Mouse (Mus musculus) adrenal gland, postnatal 25 days (tissue): Measurements from ENCODE around the gene Gm3336. TPM values are rescaled to one million over a fixed set of nuclear protein-coding genes. Genes with fewer than 3 reads are reported as not detected.

Experiments
- DNase-seq: peaks from one replicate; pipeline ENCODE4 v3.0.0; 2021; ENCODE audit warnings: mixed read lengths
- total RNA-seq: library from RNA; stranded (reverse); gene quantifications from 2 replicates; pipeline ENCODE4 v1.2.3, GENCODE M21; 2021

The Gm3336 gene
- total RNA-seq, 1 experiment from 2014 or later, result not detected

GRCm38 (mm10) chr8:70747211-70747890, 29.0 kb downstream of the Gm3336 start:
- no peak for DNase-seq

DNA sequence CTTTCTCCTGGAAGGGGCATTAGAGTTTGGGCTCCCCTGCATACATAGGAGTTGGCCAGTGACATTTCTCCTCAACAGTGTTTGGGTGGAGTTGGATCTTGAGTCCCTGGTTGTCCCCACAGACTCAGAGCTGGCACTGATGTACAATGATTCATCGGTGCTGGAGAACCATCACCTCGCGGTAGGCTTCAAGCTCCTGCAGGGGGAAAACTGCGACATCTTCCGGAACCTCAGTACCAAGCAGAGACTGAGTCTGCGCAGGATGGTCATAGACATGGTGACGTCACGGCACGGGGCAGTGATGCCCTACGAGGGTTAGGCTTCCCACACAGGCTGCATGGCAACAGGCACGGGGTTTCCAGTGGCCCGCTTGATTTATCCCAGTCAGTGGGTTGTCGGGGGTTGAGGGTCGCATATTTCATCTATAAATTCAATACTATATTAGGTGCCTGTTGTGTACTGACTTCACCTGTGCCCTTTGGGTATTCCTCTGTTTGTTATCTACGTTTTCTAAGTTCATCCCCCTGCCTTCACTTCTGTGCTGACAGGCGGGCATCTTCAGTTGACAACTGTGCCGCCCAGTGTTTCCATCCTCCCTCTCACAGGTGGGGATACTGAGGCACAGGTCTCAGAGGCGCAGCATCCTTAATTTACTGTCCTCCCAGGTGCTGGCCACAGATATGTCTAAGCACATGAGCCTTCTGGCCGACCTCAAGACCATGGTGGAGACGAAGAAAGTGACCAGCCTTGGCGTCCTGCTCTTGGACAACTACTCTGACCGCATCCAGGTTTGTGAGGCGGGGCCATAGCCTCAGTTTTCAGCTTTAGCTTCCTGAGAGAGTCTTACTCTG, 30.1 kb downstream of the Gm3336 start:
- DNase-seq, result no peak

DNA sequence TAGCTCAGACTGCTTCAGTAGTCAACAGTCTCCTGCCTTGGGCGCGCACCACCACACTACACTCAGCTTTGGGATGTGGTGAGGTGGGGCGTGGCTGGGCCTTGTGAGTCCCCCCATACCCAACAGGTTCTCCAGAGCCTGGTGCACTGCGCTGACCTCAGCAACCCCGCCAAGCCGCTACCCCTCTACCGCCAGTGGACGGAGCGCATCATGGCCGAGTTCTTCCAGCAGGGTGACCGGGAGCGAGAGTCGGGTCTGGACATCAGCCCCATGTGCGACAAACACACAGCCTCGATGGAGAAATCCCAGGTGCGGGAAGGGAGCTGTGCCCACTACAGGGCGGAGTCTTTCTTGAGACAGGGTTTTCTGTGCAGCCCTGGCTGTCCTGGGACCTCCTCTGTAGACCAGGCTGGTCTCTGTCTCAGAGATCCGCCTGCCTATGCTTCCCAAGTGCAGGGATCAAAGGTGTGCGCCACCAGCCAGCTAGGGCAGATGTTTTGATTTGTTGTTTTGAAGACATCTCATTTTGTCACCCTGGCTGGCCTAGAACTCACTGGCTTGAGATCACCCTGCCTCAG, 30.8 kb downstream of the Gm3336 start:
- DNase-seq, result no peak

GRCm38 (mm10) chr8:70750128-70750680, 31.9 kb downstream of the Gm3336 start:
- no peak for DNase-seq

DNA sequence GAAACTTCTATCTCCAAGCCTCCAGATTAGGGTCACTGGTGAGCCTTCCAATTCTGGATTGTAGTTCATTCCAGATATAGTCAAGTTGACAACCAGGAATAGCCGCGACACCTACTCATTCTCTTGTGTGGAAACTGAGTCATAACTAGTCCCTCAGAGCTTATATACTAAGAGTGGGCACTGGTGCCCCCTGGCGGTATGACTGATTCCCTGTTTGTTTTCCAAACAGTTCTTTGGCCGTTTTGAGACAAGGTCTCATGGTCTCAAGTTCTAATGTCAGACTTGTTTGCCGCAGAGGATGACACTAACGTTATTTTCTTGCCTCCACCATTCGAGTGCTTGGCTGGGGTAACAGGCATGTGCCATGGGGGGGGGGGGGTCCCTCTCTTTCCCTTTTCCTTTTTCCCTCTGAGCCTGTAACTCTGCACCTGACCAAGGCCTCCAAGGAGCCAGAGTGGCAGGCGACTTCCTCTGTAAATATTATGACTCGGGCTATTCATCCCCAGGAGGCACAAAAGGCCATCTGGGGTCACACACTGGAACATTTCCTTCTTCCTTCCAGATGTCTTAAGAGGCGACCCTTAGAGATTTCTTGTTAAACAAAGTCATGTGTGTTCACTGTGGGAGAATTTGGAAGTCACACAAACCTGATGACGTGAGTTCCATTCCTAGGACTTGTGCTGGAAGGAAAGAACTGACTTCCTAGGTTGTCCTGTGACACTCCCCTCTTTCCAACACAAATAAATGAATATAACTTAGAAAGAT, 33.8 kb downstream of the Gm3336 start:
- DNase-seq, result peak; percentile 83

DNA sequence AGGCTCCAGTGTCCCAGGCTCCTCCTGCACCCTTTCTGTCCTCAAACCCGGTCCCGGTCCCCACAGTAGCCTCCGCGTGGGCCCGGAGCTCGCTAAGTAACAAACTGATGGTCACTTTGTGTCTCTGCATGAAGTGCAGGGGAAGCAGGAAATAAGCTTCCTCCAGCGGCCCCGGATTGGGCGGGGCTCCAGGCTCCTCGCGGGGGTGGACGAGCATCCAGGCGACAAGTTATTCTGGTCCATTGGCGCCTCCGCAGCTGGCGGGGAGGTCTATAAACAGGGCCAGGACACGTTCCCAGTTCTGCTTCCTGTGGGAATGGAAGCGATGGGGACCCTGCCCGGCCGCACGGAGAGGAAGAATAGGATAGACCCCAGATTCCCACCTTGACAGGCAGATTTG, 34.8 kb downstream of the Gm3336 start:
- peak; percentile 79 for DNase-seq

DNA sequence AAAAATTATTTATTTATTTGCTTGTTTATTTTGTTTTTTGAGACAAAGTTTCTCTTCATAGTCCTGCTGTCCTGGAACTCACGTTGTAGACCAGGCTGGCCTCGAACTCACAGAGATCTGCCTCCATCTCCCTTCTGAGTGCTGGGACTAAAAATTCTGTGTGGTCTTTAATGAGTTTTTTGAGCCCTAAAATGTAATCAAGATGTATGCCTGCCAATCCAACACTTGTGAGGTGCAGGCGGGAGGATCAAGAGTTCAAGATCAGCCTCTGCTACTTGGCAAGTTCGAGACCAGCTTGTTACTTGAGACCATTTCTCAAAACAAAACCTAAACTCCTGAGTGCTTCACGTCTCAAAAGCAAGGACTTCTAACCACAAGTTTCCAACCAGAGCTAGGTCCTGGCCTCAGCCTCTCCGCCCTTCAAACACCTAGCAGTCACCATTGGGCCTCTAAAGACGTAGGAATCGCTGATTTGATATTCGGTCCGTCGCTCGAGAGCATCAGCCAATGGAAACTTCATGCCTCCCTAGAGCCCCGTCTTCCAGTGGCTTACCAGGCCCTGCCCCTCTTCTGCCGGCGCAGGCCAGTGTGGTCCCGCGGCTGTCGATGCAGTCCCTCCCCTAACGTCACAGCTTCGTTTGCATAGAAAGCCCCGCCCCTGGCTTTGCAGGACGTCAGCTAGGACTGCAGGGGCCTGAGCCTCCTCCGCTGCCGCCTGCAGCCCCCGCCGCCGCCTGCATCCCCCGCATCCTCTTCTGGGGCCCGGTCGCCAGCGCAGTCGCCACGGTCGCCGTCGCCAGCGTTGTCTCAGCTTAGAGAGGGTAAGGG, 35.9 kb downstream of the Gm3336 start, which contains the start of gene Rab3a:
Rab3a (plus strand) TSS at position 637 of the 828 bp plus-strand sequence.
- DNase-seq, result peak; percentile 94

DNA sequence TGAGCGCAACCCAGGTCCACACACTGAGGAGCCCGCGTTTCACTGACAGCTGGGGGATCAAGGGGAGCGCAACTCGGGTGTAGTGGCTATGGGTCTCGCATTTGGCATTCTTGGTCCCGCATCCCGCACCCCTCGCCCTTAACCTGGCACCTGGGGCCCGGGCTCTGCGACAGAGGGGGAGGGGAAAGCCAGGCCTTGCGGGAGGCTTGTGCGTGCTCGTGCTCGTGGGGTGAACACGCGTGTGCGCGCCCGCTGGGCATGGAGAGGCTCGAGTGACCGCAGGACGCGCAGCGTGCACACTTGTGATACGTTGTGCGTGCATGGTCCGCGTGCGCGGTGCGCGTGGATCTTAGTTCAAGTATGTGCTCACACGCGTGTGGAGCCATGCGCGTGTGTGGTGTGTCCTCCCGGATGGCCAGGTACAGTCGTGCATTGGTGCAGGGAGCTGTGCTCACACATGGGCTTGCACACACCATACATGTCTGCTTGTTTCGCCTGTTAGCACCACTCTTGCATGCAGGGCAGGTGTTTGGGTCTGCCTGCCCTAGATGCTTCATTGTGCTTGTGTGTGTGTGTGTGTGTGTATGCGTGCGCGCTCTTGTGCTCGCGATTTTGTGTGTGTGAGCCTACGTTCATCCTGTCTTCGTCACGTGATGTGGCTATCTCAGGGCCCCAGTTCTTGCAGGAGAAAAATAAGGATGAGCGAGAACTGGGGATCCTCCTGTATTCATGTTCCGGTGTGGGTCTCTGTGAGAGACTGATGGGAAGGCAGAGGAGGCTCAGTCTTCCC, 36.7 kb downstream of the Gm3336 start:
- peak; percentile 66 for DNase-seq

DNA sequence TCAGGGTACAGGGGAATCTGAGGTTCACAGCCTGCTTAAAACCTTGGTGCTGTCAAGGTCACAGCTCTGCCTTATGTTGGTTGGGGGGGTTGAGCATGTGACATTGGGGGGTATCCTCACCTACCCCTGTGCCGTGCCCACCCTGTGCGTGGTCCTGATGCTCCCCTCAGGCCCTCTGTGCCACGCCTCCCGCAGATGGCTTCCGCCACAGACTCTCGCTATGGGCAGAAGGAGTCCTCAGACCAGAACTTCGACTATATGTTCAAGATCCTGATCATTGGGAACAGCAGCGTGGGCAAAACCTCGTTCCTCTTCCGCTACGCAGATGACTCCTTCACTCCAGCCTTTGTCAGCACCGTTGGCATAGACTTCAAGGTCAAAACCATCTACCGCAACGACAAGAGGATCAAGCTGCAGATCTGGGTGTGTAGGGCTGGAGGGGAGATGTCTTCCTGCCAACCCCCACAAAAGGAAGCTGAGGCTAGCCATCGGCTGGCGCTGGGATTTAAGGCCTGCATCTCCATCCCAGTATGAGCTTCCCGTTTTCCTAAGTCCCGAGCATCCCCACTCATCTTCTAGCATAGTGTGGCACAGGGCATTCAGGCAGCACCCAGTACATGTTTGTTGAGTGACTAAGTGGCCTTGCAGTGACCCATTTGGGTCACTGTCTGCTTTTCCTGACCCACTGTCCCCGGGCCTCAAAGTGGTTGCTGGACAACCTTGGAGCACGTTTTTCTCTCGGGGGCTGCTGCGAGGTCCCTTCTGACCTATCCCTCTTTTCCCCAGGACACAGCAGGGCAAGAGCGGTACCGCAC, 37.5 kb downstream of the Gm3336 start:
- no peak for DNase-seq

DNA sequence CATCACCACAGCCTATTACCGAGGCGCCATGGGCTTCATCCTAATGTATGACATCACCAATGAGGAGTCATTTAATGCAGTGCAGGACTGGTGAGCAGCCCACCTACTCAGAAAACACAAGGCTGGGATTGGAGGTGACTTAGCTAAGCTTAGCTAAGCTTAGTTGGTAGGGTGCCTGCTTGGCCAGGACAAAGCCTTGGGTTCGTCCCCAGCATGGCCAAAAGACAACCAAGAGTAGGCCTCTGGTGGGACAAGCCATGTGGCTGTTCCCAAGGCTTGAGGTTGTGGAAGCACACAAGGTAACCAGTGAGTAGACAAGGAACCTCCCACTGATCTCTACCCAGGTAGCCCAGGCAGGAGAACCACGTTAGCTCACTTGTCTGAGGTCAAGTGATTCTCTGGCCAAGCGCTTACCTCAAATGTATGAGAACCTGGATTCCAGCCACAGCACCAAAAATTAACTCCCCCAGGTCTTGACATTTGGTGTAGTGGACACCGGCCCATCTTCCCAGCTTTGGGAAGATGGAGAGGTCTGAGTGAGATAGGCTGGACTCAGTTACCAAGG, 38.2 kb downstream of the Gm3336 start:
- no peak for DNase-seq

GRCm38 (mm10) chr8:70757523-70758307, 39.4 kb downstream of the Gm3336 start:
- DNase-seq, result no peak

DNA sequence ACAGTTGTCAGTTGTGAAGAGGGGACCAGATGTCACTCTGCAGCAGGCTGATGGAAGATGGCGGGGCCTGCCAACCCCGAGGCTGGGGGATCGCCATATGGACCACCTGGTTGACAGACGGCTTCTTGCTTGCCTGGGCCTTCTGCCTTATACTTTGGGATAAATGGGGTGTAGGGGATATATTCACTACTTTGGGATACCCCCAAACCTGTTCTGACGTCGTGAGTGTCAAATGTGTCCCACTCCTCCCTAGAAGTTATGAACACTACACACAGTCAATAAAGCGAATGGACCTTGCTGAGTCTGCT, 39.9 kb downstream of the Gm3336 start:
- DNase-seq, result no peak

- DNase-seq, result peak; percentile 75
Measured at GRCm38 (mm10) chr8:70758616-70759561, 40.5 kb downstream of the Gm3336 start.

DNA sequence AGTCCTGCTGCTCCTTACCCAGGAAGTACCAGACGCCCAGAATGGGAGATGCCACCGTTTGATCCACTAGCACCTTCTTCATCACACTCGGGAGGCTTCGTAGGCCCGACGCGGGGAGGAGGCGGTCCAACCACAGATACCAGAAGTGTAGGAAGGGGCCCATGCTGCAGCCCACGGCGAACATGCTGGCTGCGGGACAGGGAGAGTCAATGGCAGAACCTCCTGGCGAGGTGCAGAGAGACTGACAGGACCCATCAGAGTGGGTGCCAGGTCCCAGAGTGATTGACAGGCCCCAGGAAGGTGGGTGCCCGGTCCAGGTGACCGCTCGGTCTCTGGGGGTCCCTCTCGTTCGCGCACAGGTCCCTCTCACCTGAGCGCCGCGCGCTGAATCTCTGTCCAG, 42.0 kb downstream of the Gm3336 start:
- no peak for DNase-seq

DNA sequence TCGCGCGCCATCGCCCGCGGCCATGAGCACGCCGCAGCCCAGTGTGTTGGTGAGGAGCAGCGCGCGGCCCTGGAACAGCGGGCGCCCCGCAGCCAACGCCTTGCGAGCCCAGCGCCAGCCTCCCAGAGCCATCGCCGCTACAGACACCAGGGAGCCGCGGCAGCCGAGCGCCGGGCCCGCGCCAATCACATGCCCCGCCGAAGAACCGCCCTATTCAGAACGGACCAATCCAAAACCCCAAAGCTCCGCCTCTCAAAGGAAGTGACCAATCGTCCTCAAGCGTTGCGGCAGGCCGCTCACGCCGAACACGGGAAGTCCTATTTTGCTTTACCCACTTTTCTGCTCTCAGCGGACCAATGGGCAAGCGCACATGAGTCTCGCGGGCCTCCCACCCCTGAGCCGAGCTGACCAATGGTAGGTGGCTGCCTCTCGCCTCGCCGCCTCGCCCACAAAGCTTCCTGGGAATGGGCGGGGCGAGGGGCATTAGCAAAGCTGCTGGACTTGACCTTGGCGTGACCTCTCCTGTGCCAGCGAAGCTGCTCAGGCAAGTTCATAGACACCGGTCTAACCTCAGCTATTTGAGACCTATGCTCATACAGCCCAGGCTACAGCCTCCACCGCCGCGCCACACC, 42.5 kb downstream of the Gm3336 start, which contains the start of gene Mpv17l2:
Mpv17l2 (minus strand) TSS at position 172 of the 632 bp plus-strand sequence.
- DNase-seq, result peak; percentile 92

DNA sequence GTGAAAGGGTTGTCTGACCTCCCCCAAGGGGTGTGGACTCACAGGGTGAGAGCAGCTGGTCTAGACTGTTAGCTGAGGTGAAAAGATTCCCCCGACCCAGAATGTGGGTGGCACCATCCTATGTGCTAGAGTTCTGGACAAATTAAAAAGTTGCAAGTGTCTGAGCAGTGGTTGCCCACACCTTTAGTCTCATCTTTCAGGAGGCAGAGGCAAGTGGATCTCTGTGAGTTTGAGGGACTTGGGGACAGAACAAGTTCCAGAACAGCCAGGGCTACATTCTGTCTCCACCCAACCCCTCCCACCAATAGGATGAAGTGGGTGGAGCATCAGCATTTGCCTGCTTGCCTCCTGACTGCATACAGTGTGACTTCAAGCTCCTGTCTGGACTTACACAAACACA, 43.8 kb downstream of the Gm3336 start:
- DNase-seq, result no peak

DNA sequence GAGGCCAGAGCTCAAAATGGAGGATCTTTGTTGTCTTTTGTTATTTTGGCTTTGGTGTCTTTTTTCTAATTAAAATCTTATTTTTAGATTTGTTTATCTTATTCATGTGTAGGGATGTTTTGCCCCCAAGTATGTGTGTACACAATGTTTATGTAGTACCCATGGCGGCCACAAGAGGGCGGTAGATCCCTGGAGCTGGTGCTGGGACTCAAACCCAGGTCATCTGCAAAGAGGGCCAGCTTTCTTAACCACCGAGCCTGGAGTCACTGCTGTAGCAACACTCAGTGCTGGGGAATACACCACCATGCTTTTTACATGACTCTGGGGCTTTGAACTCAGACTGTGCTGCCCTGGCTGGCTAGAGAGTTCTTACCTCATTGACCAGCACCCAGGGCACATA, 45.0 kb downstream of the Gm3336 start:
- DNase-seq, result peak; percentile 65
